Mouse (Mus musculus) neural tube, embryonic 13.5 days (tissue): ENCODE measurements around the gene Slc9a9. TPM values are rescaled to one million over a fixed set of nuclear protein-coding genes. Genes with fewer than 3 reads are reported as not detected.
A peak's percentile ranks its signal among the peaks of the same experiment; 100 is the strongest.

ENCODE experiments used
- ATAC-seq: fragments of 200-750 bp; cut with Nextera tagmentation; 2 replicates; pipeline ENCODE4 v1.8.0; 2017; ENCODE audit warnings: low read depth, mild to moderate bottlenecking, moderate TSS enrichment, moderate library complexity
- H3K27ac ChIP-seq: fragments of 300-500 bp; sonication (generic); replicated peaks from 2 replicates; pipeline ENCODE4 v1.5.1; 2015; ENCODE audit warnings: moderate library complexity, mild to moderate bottlenecking, inconsistent platforms
- H3K27me3 ChIP-seq: fragments of 300-500 bp; sonication (generic); 2 replicates; pipeline ENCODE4 v1.6.1; 2015; ENCODE audit warnings: mild to moderate bottlenecking, inconsistent platforms
- H3K36me3 ChIP-seq: fragments of 300-500 bp; sonication (generic); 2 replicates; pipeline ENCODE4 v1.6.1; 2015; ENCODE audit warnings: mild to moderate bottlenecking, inconsistent platforms
- H3K4me1 ChIP-seq: fragments of 300-500 bp; sonication (generic); replicated peaks from 2 replicates; pipeline ENCODE4 v1.6.1; 2015; ENCODE audit warnings: inconsistent platforms
- H3K4me2 ChIP-seq: fragments of 300-500 bp; sonication (generic); 2 replicates; pipeline ENCODE4 v1.6.1; 2015; ENCODE audit warnings: inconsistent platforms, mild to moderate bottlenecking, moderate library complexity
- H3K4me3 ChIP-seq: fragments of 300-500 bp; sonication (generic); 2 replicates; pipeline ENCODE4 v1.5.1; 2015; ENCODE audit warnings: mild to moderate bottlenecking, inconsistent platforms
- H3K9ac ChIP-seq: fragments of 300-500 bp; sonication (generic); 2 replicates; pipeline ENCODE4 v1.6.1; 2015; ENCODE audit warnings: moderate library complexity, mild to moderate bottlenecking, inconsistent platforms
- H3K9me3 ChIP-seq: fragments of 300-500 bp; sonication (generic); 2 replicates; pipeline ENCODE4 v1.6.1; 2016; ENCODE audit warnings: inconsistent platforms
- whole genome bisulfite sequencing: fragments of 180-500 bp; shearing (Covaris S2); methylation state at CpG from one replicate; pipeline ENCODE4 v1.1.7; 2015; 5-methylcytosine and 5-hydroxymethylcytosine counted together
- polyA plus RNA-seq: library from polyadenylated mRNA; unstranded; fragments of >200 nt; fragmentation: Nextera tagmentation; extraction: Ambion mirVana; gene quantifications from 2 replicates; pipeline ENCODE4 v1.2.1, GENCODE M21; 2015

Slc9a9 gene
- polyA plus RNA-seq, 1 experiment from 2014 or later: 13.9 TPM

DNA sequence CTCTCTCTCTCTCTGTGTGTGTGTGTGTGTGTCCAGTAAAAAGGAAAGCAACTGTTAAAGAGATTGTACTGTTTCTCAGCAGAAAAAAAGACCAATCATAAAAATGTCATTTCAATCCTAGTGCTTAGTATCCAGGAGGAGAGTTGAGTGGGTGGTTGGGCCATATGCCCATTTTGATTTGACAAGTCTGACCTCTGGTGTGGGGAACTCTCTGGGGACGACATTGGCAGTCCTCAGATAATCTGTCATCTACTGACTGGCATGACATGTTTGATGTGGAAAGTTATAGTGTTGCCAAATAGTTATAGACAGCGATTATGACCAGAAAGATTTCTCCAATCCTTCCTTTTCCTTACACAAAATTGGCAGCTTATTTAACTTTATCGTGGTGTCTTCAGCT is 71.1 kb downstream of the Slc9a9 start:
- H3K4me3 ChIP-seq: no peak overlapping the region
- WGBS: 87% methylated on average over 3 of the region's 3 CpGs
- H3K36me3 ChIP-seq: no peaks in the 10 kb centered on the region
- H3K4me1 ChIP-seq: peaks cover 12% of the 10 kb centered on the region
- no peaks in the 10 kb centered on the region for H3K27me3 ChIP-seq
- no peak overlapping the region for H3K4me2 ChIP-seq
- no peak overlapping the region for H3K9ac ChIP-seq
- no peak for ATAC-seq
- H3K9me3 ChIP-seq: no peaks in the 10 kb centered on the region
- no peak overlapping the region for H3K27ac ChIP-seq

DNA sequence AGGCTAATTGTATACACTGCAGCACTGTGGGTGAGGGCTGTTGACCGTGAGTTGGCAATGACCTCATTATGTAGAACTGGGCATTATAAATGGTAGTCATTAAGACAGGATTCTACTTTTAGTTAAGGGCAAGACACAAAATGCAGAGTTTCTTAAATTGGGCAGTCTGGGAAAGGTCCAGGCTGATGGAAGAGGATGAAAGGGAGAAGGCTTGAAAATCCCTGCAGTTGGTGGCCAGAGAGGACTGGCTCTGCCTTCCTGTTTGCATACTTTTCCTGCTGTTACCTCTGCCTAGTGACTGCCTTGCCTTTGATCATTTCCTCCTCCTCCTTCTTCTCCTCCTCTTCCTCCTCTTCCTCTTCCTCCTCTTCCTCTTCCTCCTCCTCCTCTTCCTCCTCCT is 73.6 kb downstream of the Slc9a9 start:
- H3K27me3 ChIP-seq: no peaks in the 10 kb centered on the region
- no peaks in the 10 kb centered on the region for H3K9me3 ChIP-seq
- no peak overlapping the region for H3K4me2 ChIP-seq
- no peak for ATAC-seq
- no peaks in the 10 kb centered on the region for H3K36me3 ChIP-seq
- H3K9ac ChIP-seq: no peak overlapping the region
- peaks cover under 1% of the 10 kb centered on the region; the same call in 1 of the 2 replicates for H3K4me1 ChIP-seq
- WGBS: 83% methylated on average over 1 of the region's 1 CpGs
- no peak overlapping the region for H3K27ac ChIP-seq
- no peak overlapping the region for H3K4me3 ChIP-seq

GRCm38 (mm10) chr9:94748503-94748902 is 78.8 kb downstream of the Slc9a9 start:
- WGBS: 21% methylated on average over 2 of the region's 2 CpGs
- no peaks in the 10 kb centered on the region for H3K36me3 ChIP-seq
- no peak overlapping the region for H3K27ac ChIP-seq
- H3K4me3 ChIP-seq: no peak overlapping the region
- H3K9me3 ChIP-seq: no peaks in the 10 kb centered on the region
- H3K4me2 ChIP-seq: no peak overlapping the region
- no peak overlapping the region for H3K9ac ChIP-seq
- peaks cover 10% of the 10 kb centered on the region for H3K4me1 ChIP-seq
- H3K27me3 ChIP-seq: no peaks in the 10 kb centered on the region
- peak; percentile 76; the same call in 1 of the 2 replicates for ATAC-seq

- no peak for ATAC-seq
- peaks cover 10% of the 10 kb centered on the region for H3K4me1 ChIP-seq
Measured at GRCm38 (mm10) chr9:94750187-94750586, 80.5 kb downstream of the Slc9a9 start.

GRCm38 (mm10) chr9:94750935-94751637 is 81.4 kb downstream of the Slc9a9 start:
- 81% methylated on average over 19 of the region's 19 CpGs for WGBS
- Histone ChIP-seq H3K4me2 (no peak overlapping the region), H3K36me3 (no peaks in the 10 kb centered on the region), H3K9ac (no peak overlapping the region), H3K4me3 (no peak overlapping the region), H3K4me1 (peaks cover 10% of the 10 kb centered on the region), H3K9me3 (no peaks in the 10 kb centered on the region), H3K27me3 (no peaks in the 10 kb centered on the region), H3K27ac (no peak overlapping the region)
- no peak for ATAC-seq

More at GRCm38 (mm10) chr9:94750187-94750586, 80.5 kb downstream of the Slc9a9 start:
- no peak overlapping the region for H3K4me3 ChIP-seq
- no peaks in the 10 kb centered on the region for H3K27me3 ChIP-seq
- no peak overlapping the region for H3K27ac ChIP-seq
- no peak overlapping the region for H3K4me2 ChIP-seq
- WGBS: 90% methylated on average over 8 of the region's 8 CpGs
- no peaks in the 10 kb centered on the region for H3K9me3 ChIP-seq
- H3K9ac ChIP-seq: no peak overlapping the region
- H3K36me3 ChIP-seq: no peaks in the 10 kb centered on the region

GRCm38 (mm10) chr9:94751638-94752021 is 81.9 kb downstream of the Slc9a9 start:
- WGBS: 72% methylated on average over 10 of the region's 10 CpGs
- H3K9me3 ChIP-seq: no peaks in the 10 kb centered on the region

GRCm38 (mm10) chr9:94752121-94752520 is 82.4 kb downstream of the Slc9a9 start:
- H3K27ac ChIP-seq: no peak overlapping the region
- peaks cover 10% of the 10 kb centered on the region for H3K4me1 ChIP-seq
- no peak overlapping the region for H3K4me3 ChIP-seq
- H3K9ac ChIP-seq: no peak overlapping the region
- H3K4me2 ChIP-seq: no peak overlapping the region
- H3K9me3 ChIP-seq: no peaks in the 10 kb centered on the region
- no peaks in the 10 kb centered on the region for H3K36me3 ChIP-seq
- WGBS: 96% methylated on average over 3 of the region's 3 CpGs
- no peaks in the 10 kb centered on the region for H3K27me3 ChIP-seq
- ATAC-seq: no peak

More at GRCm38 (mm10) chr9:94751638-94752021, 81.9 kb downstream of the Slc9a9 start:
- no peak overlapping the region for H3K4me3 ChIP-seq
- no peak overlapping the region for H3K27ac ChIP-seq
- H3K36me3 ChIP-seq: no peaks in the 10 kb centered on the region
- H3K4me2 ChIP-seq: no peak overlapping the region
- H3K9ac ChIP-seq: no peak overlapping the region
- peaks cover 10% of the 10 kb centered on the region for H3K4me1 ChIP-seq
- no peak for ATAC-seq
- H3K27me3 ChIP-seq: no peaks in the 10 kb centered on the region

DNA sequence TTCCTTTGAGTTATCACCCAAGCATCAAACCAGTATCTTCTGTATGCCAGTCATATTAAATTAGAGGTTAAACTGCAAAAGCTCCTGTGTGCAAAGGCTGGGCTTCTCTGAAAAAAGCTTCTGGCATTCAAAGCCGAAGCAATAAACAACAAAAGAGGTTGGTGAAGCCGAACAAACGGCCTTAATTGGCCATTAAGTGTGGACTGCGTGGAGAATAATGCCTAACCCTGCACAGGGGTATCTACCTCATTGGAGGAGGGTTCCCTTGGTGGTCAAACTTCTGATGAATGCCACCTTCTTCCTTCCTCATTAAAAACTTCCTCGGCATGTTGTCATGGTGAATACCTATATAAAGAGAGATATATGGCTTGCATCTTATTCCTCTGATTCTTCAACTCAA is 90.2 kb downstream of the Slc9a9 start:
- WGBS: 12% methylated on average over 5 of the region's 5 CpGs
- no peaks in the 10 kb centered on the region for H3K9me3 ChIP-seq
- no peak overlapping the region for H3K9ac ChIP-seq
- peak; percentile 50; the same call in 1 of the 2 replicates for ATAC-seq
- no peak overlapping the region for H3K4me3 ChIP-seq
- no peak overlapping the region for H3K27ac ChIP-seq
- H3K36me3 ChIP-seq: no peaks in the 10 kb centered on the region
- H3K4me2 ChIP-seq: no peak overlapping the region
- no peaks in the 10 kb centered on the region for H3K27me3 ChIP-seq
- H3K4me1 ChIP-seq: peaks cover 5% of the 10 kb centered on the region; the same call in 1 of the 2 replicates

DNA sequence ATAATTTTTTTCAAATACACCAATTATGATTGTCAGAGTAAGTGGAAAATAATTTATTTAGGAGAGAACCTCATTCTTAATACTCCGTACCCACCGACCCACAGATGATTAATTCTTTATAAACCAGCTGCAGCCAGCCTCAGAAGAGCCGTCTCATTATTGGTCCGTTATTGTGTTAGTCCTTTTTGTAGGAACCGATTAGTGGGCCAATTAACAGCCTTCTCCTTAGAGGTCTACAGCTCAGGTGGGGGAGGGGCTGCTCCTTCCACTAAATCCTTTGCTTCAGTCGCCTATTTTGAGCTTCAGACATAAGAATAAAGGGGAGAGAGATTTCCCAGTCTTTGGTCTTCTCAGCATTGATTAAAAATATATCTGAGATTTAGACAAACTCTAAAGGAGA is 98.4 kb downstream of the Slc9a9 start:
- H3K4me1 ChIP-seq: no peaks in the 10 kb centered on the region
- H3K4me2 ChIP-seq: no peak overlapping the region
- no peak overlapping the region for H3K27ac ChIP-seq
- no peak overlapping the region for H3K9ac ChIP-seq
- no peaks in the 10 kb centered on the region for H3K36me3 ChIP-seq
- WGBS: 26% methylated on average over 6 of the region's 6 CpGs
- peak; percentile 50; the same call in 1 of the 2 replicates for ATAC-seq
- no peaks in the 10 kb centered on the region for H3K27me3 ChIP-seq
- H3K9me3 ChIP-seq: no peaks in the 10 kb centered on the region
- H3K4me3 ChIP-seq: no peak overlapping the region

DNA sequence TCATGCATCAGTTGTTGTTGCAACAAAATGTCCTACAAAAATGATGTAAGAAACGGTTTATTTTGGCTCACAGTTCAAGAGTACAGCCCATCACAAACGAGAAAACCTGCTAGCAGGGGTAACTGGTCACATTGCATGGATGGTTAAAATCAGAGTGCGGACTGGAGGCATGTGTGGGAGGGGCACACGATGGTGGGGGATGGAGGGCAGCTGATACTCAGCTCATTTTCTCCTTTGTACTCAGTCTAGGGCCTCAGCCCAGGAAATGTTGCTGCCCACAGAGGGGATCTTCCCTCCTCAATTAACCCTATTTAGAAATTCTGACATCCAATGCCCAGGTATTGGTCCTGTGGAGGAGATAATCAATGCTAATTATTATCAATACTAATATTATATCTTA is 98.8 kb downstream of the Slc9a9 start:
- Histone ChIP-seq H3K4me3 (no peak overlapping the region), H3K4me2 (no peak overlapping the region), H3K27ac (no peak overlapping the region), H3K27me3 (no peaks in the 10 kb centered on the region), H3K9me3 (no peaks in the 10 kb centered on the region), H3K36me3 (no peaks in the 10 kb centered on the region), H3K9ac (no peak overlapping the region), H3K4me1 (no peaks in the 10 kb centered on the region)
- WGBS: 78% methylated on average over 4 of the region's 4 CpGs
- 0 out of 2 replicates have a peak, but pooled peaks have one; percentile 59 for ATAC-seq

DNA sequence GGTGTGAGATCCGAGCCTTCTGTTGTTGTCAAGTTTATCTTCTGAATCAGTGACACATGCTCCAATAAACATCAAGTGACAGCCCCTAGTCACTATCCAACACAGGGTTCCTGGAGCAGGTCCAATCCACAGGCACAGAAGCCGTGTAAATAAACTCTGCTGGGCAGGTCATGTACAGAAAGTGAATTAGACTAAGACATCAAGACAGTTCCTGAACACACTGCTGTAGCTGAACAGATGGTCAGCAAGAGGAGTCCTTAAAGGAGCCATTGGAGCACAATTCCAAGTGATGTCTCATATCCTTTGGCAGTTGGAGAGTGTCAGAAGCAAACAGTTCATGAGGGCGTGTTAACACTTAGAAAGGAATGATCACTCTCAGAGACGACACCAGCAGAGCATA is 103.6 kb downstream of the Slc9a9 start:
- Histone ChIP-seq H3K36me3 (no peaks in the 10 kb centered on the region), H3K4me2 (no peak overlapping the region), H3K9ac (no peak overlapping the region), H3K27ac (no peak overlapping the region), H3K4me1 (no peaks in the 10 kb centered on the region), H3K4me3 (no peak overlapping the region), H3K27me3 (no peaks in the 10 kb centered on the region), H3K9me3 (no peaks in the 10 kb centered on the region)
- 67% methylated on average over 4 of the region's 4 CpGs for WGBS
- ATAC-seq: no peak

- no peak overlapping the region for H3K9ac ChIP-seq
- H3K27ac ChIP-seq: no peak overlapping the region
- WGBS: 89% methylated on average over 3 of the region's 3 CpGs
- H3K27me3 ChIP-seq: no peaks in the 10 kb centered on the region
- no peaks in the 10 kb centered on the region for H3K9me3 ChIP-seq
- ATAC-seq: no peak
- H3K36me3 ChIP-seq: no peaks in the 10 kb centered on the region
- no peak overlapping the region for H3K4me3 ChIP-seq
- H3K4me2 ChIP-seq: no peak overlapping the region
- H3K4me1 ChIP-seq: no peaks in the 10 kb centered on the region
Measured at GRCm38 (mm10) chr9:94788261-94788660, 118.6 kb downstream of the Slc9a9 start.

DNA sequence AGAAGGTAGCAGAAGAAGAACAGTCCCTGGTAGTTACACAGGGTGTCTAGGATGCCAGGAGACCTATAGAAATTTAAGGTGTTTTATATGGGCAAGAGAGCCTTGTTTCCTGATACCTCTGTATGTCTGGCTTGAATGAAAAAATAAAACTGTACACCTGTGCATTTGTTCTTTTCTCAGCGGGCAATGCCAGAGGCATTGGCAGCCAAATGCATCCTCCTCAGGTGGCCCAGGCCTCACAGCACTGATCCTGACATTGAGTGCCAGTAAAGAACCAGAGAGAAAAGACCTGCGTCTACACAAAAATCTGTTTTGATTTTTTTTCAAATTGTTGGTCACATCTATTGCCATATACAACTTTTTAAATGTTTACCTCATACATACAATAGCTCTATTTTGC is 121.3 kb downstream of the Slc9a9 start:
- 81% methylated on average over 2 of the region's 2 CpGs for WGBS
- Histone ChIP-seq H3K4me3 (no peak overlapping the region), H3K27me3 (no peaks in the 10 kb centered on the region), H3K4me1 (no peaks in the 10 kb centered on the region), H3K36me3 (no peaks in the 10 kb centered on the region), H3K4me2 (no peak overlapping the region), H3K9ac (no peak overlapping the region), H3K9me3 (no peaks in the 10 kb centered on the region), H3K27ac (no peak overlapping the region)
- ATAC-seq: no peak
